Mouse (Mus musculus): ENCODE data around the gene Col11a2.

GRCm38 (mm10) chr17:34114114-34114513 is 74.9 kb downstream of the Col11a2 start:
- no peak for TF ChIP-seq POLR2A (IDR thresholded peaks at IDR 0.05; ENCODE audit: borderline replicate concordance, control insufficient read depth, low read depth, low read length)
- no peak for TF ChIP-seq CTCF (IDR thresholded peaks at IDR 0.05; ENCODE audit: control insufficient read depth, insufficient read depth, low read length)

Data from bone marrow, adult 2 months (tissue).